Mouse (Mus musculus) T-cell, adult 2 months (primary cell): ENCODE data around the gene Rrp12.
A peak's percentile ranks its signal among the peaks of the same experiment; 100 is the strongest.
"Not testable (repeated sequence)": the region's sequence is repeated elsewhere in the genome, so short reads cannot be mapped to it uniquely, and the experiment has no call there.

Experiments
- DNase-seq: peaks from one replicate; pipeline ENCODE4 v3.0.0; 2022; ENCODE audit warnings: low spot score

The Rrp12 gene

DNA sequence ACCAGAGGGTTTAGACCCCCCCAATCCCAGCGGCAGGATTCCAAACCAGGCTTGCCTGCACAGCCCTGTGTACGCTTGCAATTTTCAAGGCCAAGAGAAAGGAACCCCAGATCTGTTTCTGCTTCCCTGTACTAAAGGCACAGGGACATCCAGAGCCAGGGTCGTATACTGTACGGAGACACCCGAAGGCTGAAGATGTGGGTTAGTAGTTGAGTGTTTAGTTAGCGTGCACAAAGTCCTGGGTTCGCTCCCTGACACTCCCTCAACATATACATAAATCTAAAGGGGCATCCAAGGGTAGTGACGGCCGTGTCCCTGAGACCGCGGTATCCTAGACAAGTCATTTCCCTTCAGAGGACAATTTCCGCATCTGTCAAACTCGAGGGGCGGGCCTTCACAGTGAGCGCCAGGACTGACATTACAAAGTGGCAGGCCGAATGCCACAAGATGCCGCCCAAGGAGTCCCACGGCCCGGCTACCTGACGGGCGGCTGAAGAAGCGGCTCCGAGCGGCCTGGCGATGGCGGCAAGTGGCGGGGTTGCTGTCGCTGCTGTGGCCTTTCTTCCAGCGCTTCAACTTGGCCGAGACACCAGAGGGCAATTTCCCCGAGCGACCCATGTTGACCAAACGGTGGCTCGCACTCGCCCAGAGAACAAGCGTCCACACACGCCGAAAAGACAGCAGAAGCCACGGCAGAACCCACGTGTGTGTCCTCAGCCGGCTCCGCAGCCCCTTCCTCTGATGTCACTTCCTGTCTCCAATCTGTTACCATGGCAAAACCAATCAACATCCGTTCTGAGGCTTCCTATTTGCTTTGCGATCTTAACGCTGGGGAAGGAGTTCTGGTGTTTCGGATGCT lies at the start of gene Rrp12:
Rrp12 (minus strand) TSS at position 714 of the 859 bp plus-strand sequence.
- DNase-seq: peak; percentile 91

DNA sequence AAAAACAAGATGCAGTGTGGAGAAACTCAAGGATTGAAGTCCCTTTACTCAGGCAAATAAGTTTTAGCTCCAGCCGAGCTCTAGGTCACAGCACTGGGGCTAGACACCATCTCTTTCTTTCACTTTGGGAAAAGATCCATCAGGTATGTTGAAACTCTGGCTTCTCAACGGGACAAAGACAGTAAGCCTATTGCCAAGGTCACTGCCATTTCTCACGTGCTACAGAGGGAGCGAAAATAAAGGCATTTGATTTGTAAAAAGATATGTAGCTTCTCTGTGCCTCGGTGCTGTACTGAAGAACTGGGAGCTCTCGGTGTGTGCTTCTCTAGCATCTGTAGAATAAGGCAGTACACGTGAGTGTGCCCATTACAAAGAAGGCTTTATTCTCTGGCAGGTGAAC lies 47.9 kb upstream of the Rrp12 start:
- DNase-seq: no peak

DNA sequence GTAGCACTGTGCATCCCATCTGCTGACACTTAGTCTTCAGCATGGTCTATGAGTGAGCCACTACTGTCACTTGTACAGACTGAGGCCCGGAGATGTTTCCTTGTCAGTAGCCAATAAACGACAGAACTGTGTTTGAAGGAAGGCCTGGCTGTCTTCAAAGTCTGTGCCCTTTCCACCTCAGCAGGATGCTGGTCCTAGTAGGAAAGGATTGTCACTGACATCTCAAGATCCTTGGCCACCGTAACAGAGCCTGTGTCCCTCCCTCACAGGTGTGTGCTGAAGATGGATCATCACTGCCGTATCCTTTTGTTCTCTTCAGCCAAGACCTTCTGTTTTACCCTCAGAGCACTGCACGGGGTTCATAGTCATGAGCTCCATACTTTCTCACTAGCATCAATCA lies 42.6 kb upstream of the Rrp12 start:
- no peak for DNase-seq

DNA sequence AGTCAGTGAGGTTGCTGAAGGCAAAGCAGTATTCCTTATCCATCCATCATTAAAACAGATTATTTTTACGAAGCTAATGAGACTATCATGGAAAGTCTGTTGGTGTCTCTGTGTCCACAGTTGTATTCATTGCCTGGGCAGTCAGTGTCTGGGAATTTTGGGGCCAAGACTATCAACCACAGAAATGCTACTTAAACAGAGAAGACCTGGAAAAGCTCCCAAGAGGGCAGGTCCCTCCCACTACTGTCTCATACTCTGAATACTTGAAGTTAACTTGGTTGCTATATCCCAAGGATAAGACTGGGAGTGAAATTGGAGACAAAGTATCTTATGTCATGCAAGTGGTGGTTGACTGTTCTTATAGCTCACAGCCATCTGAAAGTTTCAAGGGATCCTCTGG lies 39.9 kb upstream of the Rrp12 start:
- no peak for DNase-seq

DNA sequence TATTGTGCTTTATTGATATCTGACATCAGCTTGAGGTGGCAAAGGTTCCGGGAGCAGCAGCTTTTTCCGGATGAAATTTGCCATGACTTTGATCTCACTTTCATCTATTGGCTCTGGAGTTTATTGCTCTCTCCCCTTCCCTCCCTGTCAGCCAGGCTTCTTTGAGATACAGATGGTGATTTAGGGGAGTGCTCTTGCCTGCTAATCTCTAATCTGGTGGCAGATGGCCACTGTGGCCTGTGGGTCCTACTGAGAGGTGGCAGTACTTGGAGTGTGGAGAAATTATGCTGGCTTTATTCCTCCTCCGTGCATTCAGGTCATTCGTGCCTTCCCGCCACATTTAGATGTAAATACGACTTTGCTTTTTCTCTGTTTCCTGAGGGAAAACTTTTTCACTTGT lies 38.2 kb upstream of the Rrp12 start:
- no peak for DNase-seq

DNA sequence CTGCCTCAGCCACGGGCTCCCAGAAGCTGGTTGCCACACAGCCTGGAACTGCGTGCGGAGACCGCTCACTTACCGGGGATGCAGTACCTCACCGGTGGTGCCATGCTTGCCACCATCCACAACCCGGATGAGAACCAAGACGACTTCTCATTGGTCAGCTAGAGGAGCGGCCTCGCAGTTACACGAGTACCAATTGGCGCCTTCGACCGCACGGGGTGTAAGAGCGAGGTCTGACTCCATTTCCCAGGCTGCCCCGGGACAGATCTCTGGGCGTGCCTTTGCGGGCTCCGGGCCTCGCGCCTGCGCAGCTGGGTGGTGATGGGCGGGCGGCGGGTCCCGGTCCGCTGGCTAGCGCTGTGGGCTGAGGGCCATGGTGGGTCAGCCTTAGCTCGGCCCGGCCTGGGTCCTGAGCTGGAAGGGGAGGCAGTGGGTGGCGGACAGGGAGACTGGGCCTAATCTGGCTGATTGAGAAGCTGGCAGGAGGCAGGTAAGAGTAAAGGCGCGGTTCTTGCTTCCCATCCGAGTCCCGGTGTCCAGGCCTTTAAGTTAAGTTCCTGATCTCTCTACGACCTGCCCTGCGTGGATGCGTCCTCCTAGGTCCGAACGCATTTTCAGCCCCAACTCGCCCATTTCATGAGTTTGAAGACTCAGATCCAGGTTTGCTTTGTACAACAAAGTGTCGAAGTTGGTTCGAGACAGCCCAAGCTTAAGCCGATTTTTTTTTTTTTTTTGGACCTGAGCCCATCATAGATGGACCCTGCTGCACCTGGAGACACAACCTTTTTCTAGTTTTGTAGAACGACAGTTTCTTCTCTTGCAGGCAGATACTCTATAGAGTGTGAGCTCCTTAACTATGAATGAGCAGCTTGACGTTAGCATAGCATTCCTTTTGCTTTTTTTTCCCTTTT lies 37.5 kb upstream of the Rrp12 start, which contains the start of the genes Exosc1 and Zdhhc16:
Exosc1 (minus strand) TSS at position 245 of the 908 bp plus-strand sequence.
Zdhhc16 (plus strand) TSS at position 302 of the 908 bp plus-strand sequence.
- DNase-seq: peak; percentile 98

DNA sequence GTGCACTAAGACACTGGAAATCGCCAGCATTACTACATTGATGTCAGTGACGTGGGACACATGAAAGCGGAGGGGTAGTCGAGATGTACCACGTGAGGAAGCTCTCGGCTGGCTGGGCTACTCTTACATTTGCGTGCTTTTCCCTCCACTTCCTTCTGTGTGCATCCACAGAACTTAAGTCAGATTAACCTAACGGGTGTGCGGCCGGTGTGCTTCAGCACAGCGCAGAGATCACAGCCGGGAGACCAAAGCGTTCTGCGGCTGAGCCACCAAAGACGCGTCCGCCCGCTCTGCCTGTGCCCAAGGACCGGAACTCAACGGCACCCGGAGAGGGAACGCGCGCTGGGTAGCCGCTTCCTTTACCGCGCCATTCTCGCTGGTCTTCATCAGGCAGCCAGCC lies 36.7 kb upstream of the Rrp12 start:
- DNase-seq: peak; percentile 77

DNA sequence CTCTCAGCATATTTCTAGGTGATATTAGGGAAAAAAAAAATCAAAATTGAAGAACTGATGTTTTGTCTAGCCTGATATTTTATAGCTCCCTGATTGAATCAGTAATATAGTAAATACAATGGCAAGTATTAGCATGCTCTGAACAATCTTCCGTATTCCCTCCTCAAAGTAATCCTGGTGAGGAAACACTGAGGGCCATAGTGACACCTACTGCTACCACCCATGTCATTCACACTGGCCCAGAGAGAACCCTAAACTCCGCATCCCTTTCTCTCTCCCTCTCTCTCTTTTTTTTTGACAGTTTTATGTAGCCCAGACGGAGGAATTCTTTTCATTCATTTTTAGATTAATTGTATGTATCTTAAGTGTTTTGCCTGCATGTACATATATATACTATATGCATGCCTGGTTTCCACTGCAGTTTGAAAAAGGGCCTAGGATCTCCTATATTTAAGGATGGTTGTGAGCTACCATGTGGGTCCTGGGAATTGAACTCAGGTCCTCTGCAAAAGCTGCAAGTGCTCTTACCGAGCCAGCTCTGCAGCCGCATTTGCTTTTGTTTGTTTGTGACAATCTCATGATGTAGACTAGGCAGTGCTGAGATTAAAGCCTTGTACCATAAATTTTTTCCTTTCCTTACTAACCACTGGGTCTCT lies 24.6 kb upstream of the Rrp12 start:
- no peak for DNase-seq

DNA sequence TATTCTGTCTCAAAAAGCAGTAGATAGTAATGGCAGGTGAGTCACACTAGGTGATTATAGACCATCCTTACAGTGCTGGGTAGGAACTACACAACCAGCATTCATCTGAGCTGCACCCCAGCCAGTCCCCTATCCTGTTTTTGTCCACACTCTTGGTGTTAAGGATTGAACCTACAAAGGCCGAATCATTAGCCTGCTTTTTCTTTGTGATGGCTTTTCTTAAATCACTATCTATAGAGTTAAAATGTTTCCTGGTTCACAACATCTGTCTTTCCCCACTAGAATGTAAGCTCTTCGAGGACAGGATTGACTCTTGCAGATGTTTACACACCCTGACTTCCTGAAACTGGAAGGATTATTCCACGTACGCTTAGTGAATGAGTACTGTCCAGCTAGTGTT lies 23.5 kb upstream of the Rrp12 start:
- DNase-seq: no peak

DNA sequence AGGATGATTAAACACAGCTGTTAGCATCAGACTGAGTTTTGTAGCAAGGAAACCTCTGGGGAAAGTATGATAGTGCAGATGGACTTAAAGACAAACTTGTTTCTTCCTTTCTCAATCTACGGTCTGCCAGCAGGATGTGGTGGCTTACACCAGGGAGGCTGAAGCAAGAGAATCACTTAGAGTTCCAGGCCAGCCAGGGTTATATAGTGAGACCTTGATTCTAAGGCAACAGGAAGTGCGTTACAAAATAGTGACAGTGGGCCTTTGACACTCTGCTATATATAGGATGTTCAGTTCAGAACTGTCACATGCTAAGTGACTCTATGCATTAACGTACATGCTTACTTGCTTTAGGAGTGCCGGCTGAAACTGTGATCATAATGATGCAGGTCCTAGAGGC lies 20.9 kb upstream of the Rrp12 start:
- DNase-seq: peak; percentile 29

DNA sequence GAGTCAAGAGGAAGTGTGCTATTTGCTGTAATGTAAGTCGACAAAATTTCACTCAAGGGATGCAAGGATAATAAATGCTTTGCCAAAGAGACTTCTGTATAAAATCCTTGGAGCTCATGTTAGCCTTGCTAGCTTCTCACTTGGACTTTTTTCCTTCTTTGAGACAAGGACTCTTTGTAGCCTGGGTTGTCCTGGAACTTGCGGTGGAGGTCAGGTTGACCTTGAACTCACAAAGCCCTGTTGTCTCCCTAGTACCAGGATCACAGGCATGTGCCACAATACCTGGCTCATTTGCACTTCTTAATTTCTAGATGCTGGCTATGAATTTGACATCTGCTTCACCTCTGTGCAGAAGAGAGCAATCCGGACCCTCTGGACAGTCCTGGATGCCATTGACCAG lies 19.3 kb upstream of the Rrp12 start:
- no peak for DNase-seq

DNA sequence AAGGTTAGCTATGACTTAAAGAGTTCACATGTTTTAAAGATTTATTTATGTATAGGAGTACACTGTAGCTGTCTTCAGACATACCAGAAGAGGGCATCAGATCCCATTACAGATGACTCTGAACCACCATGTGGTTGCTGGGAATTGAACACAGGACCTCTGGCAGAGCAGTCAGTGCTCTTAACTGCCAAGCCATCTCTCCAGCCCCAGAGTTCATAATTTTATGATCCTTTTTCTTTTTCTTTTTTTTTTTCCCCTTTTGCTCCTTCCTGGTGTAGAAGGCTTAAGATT lies 18.6 kb upstream of the Rrp12 start:
- not testable (repeated sequence) for DNase-seq

DNA sequence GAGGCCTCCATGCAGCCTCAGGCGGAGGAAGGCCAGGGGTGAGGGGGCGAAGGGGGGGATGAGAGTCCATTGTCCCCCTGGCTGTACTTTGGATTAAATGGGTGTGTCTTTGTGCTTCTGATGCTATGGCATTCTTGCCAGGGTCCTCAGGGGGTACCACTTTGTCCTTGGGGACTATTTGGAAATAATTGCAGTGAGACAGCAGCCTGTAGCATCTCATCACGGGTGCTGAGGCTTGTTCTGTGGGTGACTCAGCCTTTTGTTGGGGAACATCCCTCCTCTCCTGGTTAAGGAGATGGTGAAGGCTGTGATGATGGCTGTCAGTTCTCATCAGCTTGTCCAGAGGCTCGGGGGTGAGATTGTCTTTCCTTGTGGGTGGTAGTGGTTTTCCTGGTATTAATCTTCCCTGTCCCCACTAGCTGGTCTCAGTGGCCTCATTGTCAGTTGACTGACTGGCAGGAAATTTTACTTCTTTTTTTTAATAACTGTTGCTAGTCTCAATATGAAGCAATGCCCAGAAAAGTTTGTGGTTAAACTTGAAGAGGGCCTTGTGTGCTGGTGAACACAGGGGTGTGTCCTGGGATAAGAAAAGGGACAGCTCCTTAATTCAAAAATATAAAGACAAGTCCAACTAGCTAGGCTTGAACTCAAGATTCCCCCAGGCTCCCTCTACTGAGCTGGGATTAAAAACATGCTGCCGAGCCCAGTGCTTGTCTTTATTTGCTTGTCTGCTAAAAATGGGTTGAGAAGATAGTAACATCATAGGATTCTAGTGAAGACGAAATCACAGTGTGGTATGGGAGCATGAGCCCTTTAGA lies 18.0 kb upstream of the Rrp12 start:
- DNase-seq: no peak

DNA sequence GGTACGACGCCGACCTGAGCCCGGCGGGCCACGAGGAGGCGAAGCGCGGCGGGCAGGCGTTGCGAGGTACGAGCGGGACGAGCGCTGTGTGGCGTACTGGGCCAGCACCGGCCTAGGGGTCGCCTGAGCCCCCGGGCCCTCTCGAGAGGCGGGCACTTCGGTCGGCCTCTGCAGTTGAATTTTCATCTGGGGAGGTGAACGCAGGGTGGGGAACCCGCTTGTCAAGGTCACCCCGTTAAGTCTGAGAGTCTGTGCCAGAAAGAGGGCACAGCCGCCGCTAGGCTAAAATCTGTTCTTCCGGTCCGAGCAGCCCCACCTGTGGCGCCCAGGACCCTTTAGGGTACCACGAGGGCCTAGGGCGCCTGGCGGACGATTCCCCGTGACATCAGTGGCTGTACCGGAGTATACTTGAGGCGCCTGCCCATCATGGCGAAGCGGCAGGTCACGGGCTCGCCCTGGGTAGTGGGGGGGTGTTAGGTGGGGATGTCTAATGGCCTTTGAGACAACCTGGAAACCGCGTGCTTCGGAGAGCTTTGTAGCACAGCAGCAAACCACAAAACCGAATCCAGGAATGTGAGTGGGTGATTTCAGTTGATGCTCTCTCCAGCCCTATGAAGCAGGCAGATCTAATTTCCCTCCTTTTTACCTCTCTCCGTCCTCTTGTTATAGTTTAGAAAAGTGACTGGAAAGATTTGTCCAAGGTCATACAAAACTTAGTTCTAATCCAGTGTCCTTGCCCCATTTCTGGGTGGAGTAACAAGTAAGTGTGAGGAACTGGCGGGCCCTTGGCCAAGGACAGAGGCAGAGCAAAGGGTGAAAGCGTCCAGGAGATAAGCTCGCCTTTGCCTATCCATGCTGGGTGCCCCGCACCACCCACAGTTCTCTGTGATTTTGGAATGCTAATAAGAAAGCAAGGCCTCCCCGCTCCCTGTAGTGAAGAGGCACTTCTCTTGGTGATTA lies 16.4 kb upstream of the Rrp12 start:
- DNase-seq: peak; percentile 31

DNA sequence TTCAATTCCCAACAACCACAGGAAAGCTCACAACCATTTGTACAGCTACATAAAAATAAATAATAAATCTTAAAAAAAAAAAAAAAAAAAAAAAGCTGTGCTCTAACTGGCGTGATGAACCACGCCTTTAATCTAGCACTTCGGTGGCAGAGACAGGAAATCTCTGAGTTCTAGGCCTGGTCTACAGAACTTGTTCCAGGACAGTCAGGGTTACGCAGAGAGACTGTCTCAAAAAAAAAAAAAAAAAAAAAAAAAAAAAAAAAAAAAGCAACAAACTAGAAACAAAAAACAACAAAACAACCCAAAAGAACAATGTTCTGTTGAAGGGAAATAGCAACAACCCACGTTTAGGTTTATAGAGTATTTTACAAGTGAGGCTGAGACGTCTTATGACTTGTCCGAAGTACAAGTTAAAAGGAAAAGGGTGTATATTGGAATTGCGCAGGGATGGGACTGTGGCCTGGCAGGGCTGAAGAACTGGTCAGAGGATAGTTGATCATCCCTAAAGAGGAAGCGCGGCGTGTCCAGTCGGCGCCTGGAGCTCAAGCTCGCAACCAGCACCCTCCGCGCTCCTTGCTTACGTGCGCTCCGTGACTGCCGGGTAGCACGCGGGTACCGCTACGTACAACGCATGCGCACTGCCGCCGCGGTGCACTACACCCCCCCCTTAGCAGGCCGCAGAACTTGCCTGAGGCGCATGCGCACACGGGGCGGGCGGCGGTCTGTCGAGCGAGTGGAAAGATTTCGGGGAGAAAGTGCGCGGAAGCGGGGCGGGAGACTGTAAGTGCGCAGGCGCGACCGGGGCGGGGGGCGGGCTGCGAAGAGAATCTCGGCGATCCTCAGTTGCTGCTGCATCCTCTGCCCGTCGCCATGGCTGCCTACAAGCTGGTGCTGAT lies 15.5 kb upstream of the Rrp12 start, which contains the start of gene Pgam1:
Pgam1 (plus strand) TSS at position 746 of the 896 bp plus-strand sequence.
- peak; percentile 98 for DNase-seq

DNA sequence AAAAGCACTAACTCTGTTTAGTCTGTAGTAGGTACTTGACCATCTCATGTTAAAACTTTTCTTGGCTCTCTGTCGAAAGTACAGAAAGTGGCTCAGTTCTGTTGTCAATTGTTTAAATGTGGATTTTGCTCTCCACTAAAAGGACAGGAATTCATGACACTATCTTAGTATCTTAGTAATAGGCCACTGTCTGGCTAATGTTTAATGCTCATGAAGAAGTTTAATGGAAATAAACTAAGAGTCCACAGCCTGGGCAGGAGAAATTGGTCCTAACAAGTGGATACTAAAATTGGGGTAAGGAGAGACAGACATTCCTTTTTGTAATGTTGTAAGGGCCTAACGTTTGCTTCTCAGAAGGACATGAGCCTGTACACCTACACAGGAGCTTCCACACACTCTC lies 14.4 kb upstream of the Rrp12 start:
- DNase-seq: no peak

DNA sequence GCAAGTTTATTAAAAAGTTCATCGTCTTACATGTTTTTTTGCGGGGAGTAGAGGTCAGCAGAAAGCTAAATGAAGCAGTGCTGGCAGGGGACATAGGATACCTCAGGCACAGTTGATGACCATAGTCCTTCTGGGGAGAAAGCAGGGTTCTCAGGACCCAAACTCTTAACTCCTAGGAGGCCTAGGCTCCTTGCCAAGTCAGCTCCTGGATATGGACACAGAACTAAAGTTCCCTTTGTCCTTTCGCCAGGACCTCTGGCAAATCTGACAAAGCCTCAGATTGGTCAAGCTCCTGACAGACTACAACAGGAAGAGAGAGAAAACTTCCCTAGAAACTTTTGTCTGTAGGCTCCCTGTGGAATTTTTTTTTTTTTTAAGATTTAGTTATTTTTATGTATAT lies 12.8 kb upstream of the Rrp12 start:
- DNase-seq: no peak

DNA sequence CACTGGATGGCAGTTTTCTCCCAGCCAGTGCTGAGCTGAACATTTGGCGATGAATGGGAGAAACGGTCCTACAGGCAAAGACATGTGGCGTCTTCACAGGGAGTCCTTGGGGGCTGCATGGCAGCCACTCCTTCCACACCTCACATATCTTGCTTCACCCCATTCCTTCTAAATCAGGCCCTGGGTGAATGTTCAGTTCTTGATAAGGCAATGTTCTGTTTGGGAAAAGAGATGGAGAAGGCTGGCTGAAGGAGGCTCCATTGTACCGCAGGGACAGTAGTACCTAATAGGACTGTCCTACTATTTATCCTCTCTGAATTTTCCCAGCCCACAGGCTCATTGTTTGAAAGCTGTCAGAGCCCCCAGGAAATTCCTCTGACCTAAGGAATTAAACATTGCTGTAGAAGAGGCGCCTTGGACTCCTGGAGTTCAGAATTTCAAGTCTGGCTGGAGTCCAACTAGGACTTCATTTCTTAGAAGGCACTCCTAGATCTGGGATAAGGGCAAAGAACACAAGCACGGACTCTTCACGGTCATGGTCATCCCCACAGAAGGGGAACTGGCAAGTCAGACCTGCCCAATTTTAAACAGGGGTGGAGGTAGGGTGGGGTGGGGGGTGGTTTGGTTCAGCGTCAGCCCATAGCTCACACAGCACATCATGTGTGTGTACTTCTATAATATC lies 11.2 kb upstream of the Rrp12 start:
- no peak for DNase-seq
